ENCODE assay signal across 10 mouse cellular contexts in the genomic region with DNA sequence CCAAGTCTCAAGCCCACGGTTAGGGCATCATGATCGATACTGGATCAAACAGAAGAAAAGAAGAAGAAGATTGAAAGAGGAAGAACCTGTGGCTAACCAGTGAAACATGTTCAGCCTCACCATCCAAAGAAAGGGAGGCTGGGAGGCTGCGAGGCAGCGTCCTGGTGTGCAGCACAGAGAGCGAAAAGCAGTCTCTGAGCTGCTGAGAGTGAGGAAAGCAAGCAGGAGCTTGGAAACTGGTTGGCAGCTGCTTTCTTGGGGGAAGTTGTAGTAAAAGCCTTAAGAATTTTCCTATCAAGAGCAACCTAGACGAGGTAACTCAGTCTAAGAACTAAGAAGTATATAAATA. TPM values are rescaled to one million over a fixed set of nuclear protein-coding genes. Genes with fewer than 3 reads are reported as not detected.
DNase-seq lines count a peak whose midpoint lies in the region; ATAC-seq and TF ChIP-seq lines count a peak whose summit lies in the region.
"Had no signal": no experiment of that assay in that cellular context is flagged by ENCODE, and none has a peak within 500 bp of the region (broad histone marks: within the 10 kb centered on the region; RNA-seq: fewer than 3 reads in every experiment).

No protein-coding gene starts in this region.

- TF ChIP-seq CTCF in hindbrain, postnatal 0 days (IDR thresholded peaks at IDR 0.05; ENCODE audit: low read depth): no peak

- no peaks in the 10 kb centered on the region; the same call in 1 of the 2 replicates for H3K27me3 ChIP-seq in embryonic facial prominence, embryonic 12.5 days
- H3K27me3 ChIP-seq in embryonic facial prominence, embryonic 10.5 days (replicated peaks; ENCODE audit: low read depth, poor library complexity, severe bottlenecking): peaks cover 8% of the 10 kb centered on the region; the same call in 1 of the 2 replicates
- no peaks in the 10 kb centered on the region for H3K27me3 ChIP-seq in midbrain, embryonic 13.5 days
- H3K27me3 ChIP-seq in midbrain, embryonic 11.5 days (ENCODE audit: control insufficient read depth, insufficient read depth, low read length): no peaks in the 10 kb centered on the region
- H3K27me3 ChIP-seq in hindbrain, postnatal 0 days (ENCODE audit: insufficient read depth, low read length): no peaks in the 10 kb centered on the region
- no peaks in the 10 kb centered on the region for H3K27me3 ChIP-seq in stomach, embryonic 14.5 days (ENCODE audit: control insufficient read depth, insufficient read depth, low read length)

- H3K4me3 ChIP-seq in embryonic facial prominence, embryonic 12.5 days: no peak overlapping the region
- no peak overlapping the region for H3K4me3 ChIP-seq in embryonic facial prominence, embryonic 10.5 days
- H3K4me3 ChIP-seq in midbrain, embryonic 13.5 days (replicated peaks): no peak overlapping the region
- H3K4me3 ChIP-seq in midbrain, embryonic 11.5 days (ENCODE audit: low read depth, low read length): no peak overlapping the region
- H3K4me3 ChIP-seq in hindbrain, postnatal 0 days (ENCODE audit: low read length): no peak overlapping the region
- H3K4me3 ChIP-seq in stomach, embryonic 14.5 days (ENCODE audit: low read depth, low read length): no peak overlapping the region
- H3K4me3 ChIP-seq: heart, embryonic 10.5 days; liver, embryonic 13.5 days had no signal

- no peak overlapping the region for H3K27ac ChIP-seq in embryonic facial prominence, embryonic 12.5 days
- no peak overlapping the region for H3K27ac ChIP-seq in embryonic facial prominence, embryonic 10.5 days (replicated peaks)
- 0 out of 2 replicates have a peak overlapping the region, but pooled peaks have one; percentile 3 for H3K27ac ChIP-seq in midbrain, embryonic 13.5 days
- H3K27ac ChIP-seq in midbrain, embryonic 11.5 days (ENCODE audit: low read depth, low read length): no peak overlapping the region
- peak overlapping the region; percentile 59; the same call in 1 of the 2 replicates for H3K27ac ChIP-seq in hindbrain, postnatal 0 days
- H3K27ac ChIP-seq in stomach, embryonic 14.5 days (ENCODE audit: low read length): peak overlapping the region; percentile 72
- H3K27ac ChIP-seq: heart, embryonic 10.5 days; liver, embryonic 13.5 days had no signal

- H3K36me3 ChIP-seq in embryonic facial prominence, embryonic 12.5 days: no peaks in the 10 kb centered on the region
- H3K36me3 ChIP-seq in embryonic facial prominence, embryonic 10.5 days (replicated peaks): peaks cover 3% of the 10 kb centered on the region; the same call in 1 of the 2 replicates
- H3K36me3 ChIP-seq in midbrain, embryonic 13.5 days: no peaks in the 10 kb centered on the region
- H3K36me3 ChIP-seq in midbrain, embryonic 11.5 days (ENCODE audit: control insufficient read depth, insufficient read depth, low read length): no peaks in the 10 kb centered on the region
- H3K36me3 ChIP-seq in hindbrain, postnatal 0 days (ENCODE audit: insufficient read depth, low read length): no peaks in the 10 kb centered on the region
- H3K36me3 ChIP-seq in stomach, embryonic 14.5 days (ENCODE audit: control insufficient read depth, insufficient read depth, low read length): no peaks in the 10 kb centered on the region
- H3K36me3 ChIP-seq: heart, embryonic 10.5 days; liver, embryonic 13.5 days had no signal

- H3K4me1 ChIP-seq in embryonic facial prominence, embryonic 12.5 days: peaks cover 74% of the 10 kb centered on the region
- H3K4me1 ChIP-seq in embryonic facial prominence, embryonic 10.5 days: peaks cover 88% of the 10 kb centered on the region
- peaks cover 61% of the 10 kb centered on the region for H3K4me1 ChIP-seq in midbrain, embryonic 13.5 days (replicated peaks)
- H3K4me1 ChIP-seq in midbrain, embryonic 11.5 days (ENCODE audit: control insufficient read depth, insufficient read depth, low read length): peaks cover 23% of the 10 kb centered on the region
- H3K4me1 ChIP-seq in hindbrain, postnatal 0 days (ENCODE audit: insufficient read depth, low read length): peaks cover 23% of the 10 kb centered on the region
- H3K4me1 ChIP-seq in stomach, embryonic 14.5 days (ENCODE audit: control insufficient read depth, insufficient read depth, low read length): peaks cover 89% of the 10 kb centered on the region

- no peak for ATAC-seq in embryonic facial prominence, embryonic 12.5 days (ENCODE audit: insufficient number of reproducible peaks, insufficient read depth, low FRiP score, low TSS enrichment)
- no peak for ATAC-seq in midbrain, embryonic 13.5 days
- no peak for ATAC-seq in midbrain, embryonic 11.5 days (ENCODE audit: low FRiP score)
- no peak for ATAC-seq in hindbrain, postnatal 0 days
- ATAC-seq in stomach, embryonic 14.5 days (ENCODE audit: insufficient number of reproducible peaks, insufficient read depth, low FRiP score, low read depth): no peak

- no peak overlapping the region for H3K9ac ChIP-seq in embryonic facial prominence, embryonic 12.5 days
- 0 out of 2 replicates have a peak overlapping the region, but pooled peaks have one; percentile 1 for H3K9ac ChIP-seq in midbrain, embryonic 13.5 days (replicated peaks)
- H3K9ac ChIP-seq in midbrain, embryonic 11.5 days (ENCODE audit: low read length): no peak overlapping the region
- peak overlapping the region; percentile 28; the same call in 1 of the 2 replicates for H3K9ac ChIP-seq in hindbrain, postnatal 0 days (replicated peaks; ENCODE audit: low read length)
- 0 out of 2 replicates have a peak overlapping the region, but pooled peaks have one; percentile 21 for H3K9ac ChIP-seq in stomach, embryonic 14.5 days (replicated peaks; ENCODE audit: low read depth, low read length)
- H3K9ac ChIP-seq: liver, embryonic 13.5 days had no signal

- H3K9me3 ChIP-seq in embryonic facial prominence, embryonic 12.5 days: no peaks in the 10 kb centered on the region
- no peaks in the 10 kb centered on the region for H3K9me3 ChIP-seq in embryonic facial prominence, embryonic 10.5 days
- no peaks in the 10 kb centered on the region for H3K9me3 ChIP-seq in midbrain, embryonic 13.5 days
- H3K9me3 ChIP-seq in midbrain, embryonic 11.5 days (ENCODE audit: control insufficient read depth, low read length): no peaks in the 10 kb centered on the region
- no peaks in the 10 kb centered on the region for H3K9me3 ChIP-seq in hindbrain, postnatal 0 days (ENCODE audit: low read length)
- H3K9me3 ChIP-seq in stomach, embryonic 14.5 days (ENCODE audit: control insufficient read depth, low read depth, low read length): no peaks in the 10 kb centered on the region
- H3K9me3 ChIP-seq: heart, embryonic 10.5 days; liver, embryonic 13.5 days had no signal

- no peak for DNase-seq in embryonic facial prominence, embryonic 10.5 days (ENCODE audit: low spot score)
- DNase-seq in midbrain, embryonic 11.5 days (ENCODE audit: low spot score, missing footprints): no peak
- DNase-seq in hindbrain, postnatal 0 days (ENCODE audit: low spot score): no peak
- no peak for DNase-seq in kidney, postnatal 25 days
- DNase-seq in kidney, adult 8-10 months: no peak
- DNase-seq: liver, embryonic 13.5 days had no signal

- 58% methylated on average over 6 of the region's 6 CpGs for WGBS in embryonic facial prominence, embryonic 12.5 days
- 67% methylated on average over 6 of the region's 6 CpGs for WGBS in embryonic facial prominence, embryonic 10.5 days
- 56% methylated on average over 6 of the region's 6 CpGs for whole genome bisulfite sequencing in midbrain, embryonic 13.5 days
- 66% methylated on average over 6 of the region's 6 CpGs for WGBS in midbrain, embryonic 11.5 days
- WGBS in hindbrain, postnatal 0 days: 48% methylated on average over 6 of the region's 6 CpGs
- 51% methylated on average over 6 of the region's 6 CpGs for WGBS in stomach, embryonic 14.5 days

- peak overlapping the region; percentile 6; the same call in 1 of the 2 replicates for H3K4me2 ChIP-seq in embryonic facial prominence, embryonic 12.5 days (replicated peaks)
- 0 out of 2 replicates have a peak overlapping the region, but pooled peaks have one; percentile 5 for H3K4me2 ChIP-seq in midbrain, embryonic 13.5 days (replicated peaks)
- no peak overlapping the region for H3K4me2 ChIP-seq in midbrain, embryonic 11.5 days
- peak overlapping the region; percentile 42 for H3K4me2 ChIP-seq in hindbrain, postnatal 0 days (ENCODE audit: low read depth, low read length)
- peak overlapping the region; percentile 32 for H3K4me2 ChIP-seq in stomach, embryonic 14.5 days (replicated peaks; ENCODE audit: low read depth, low read length)
- H3K4me2 ChIP-seq: liver, embryonic 13.5 days had no signal

RNA-seq across cellular contexts. Expression of a gene that starts 17.7 kb away (rescaled TPM):
- polyA plus RNA-seq in embryonic facial prominence, embryonic 12.5 days (2016; fragmentation: Nextera tagmentation; extraction: Ambion mirVana): 20.1 and 23.3 TPM in 2 replicates
- 11.7 and 11.8 TPM in 2 replicates for polyA plus RNA-seq in embryonic facial prominence, embryonic 10.5 days (2016; fragmentation: Nextera tagmentation; extraction: Ambion mirVana)
- polyA plus RNA-seq in midbrain, embryonic 13.5 days (2015; fragmentation: Nextera tagmentation; extraction: Ambion mirVana): 10.5 and 11.4 TPM in 2 replicates
- polyA plus RNA-seq in midbrain, embryonic 11.5 days (2014; fragmentation: Nextera tagmentation; extraction: Ambion mirVana): 15.9 and 17.4 TPM in 2 replicates
- 131 and 146 TPM in 2 replicates for total RNA-seq in hindbrain, postnatal 0 days (2014; rRNA removed)
- polyA plus RNA-seq in hindbrain, postnatal 0 days (2015; fragmentation: Nextera tagmentation; extraction: Ambion mirVana): 23.0 and 27.8 TPM in 2 replicates
- 49.3 and 51.7 TPM in 2 replicates for polyA plus RNA-seq in stomach, embryonic 14.5 days (2014; fragmentation: Nextera tagmentation; extraction: Ambion mirVana)

Comparison
In these comparisons a context has a peak if more than half of its experiments do, and no peak if none do; other contexts are left out.
1. H3K27ac ChIP-seq: peak in midbrain, embryonic 13.5 days (single experiment), hindbrain, postnatal 0 days (single experiment) and stomach, embryonic 14.5 days (single experiment); none in embryonic facial prominence, embryonic 12.5 days (single experiment), embryonic facial prominence, embryonic 10.5 days (single experiment) and midbrain, embryonic 11.5 days (single experiment).
2. H3K9ac ChIP-seq: peak in midbrain, embryonic 13.5 days (single experiment), hindbrain, postnatal 0 days (single experiment) and stomach, embryonic 14.5 days (single experiment); none in embryonic facial prominence, embryonic 12.5 days (single experiment) and midbrain, embryonic 11.5 days (single experiment).